Mouse (Mus musculus) ES-E14 (cell line): Measurements from ENCODE around the gene Gm44965. TPM values are rescaled to one million over a fixed set of nuclear protein-coding genes. Genes with fewer than 3 reads are reported as not detected.

Experiments
- DNase-seq: peaks from one replicate; pipeline ENCODE4 v3.0.0-alpha.2; 2013; ENCODE audit warnings: low read depth, low spot score
- H3K27ac ChIP-seq: 2 replicates; pipeline ENCODE4 v1.5.1; 2012; ENCODE audit warnings: low read depth, mild to moderate bottlenecking, low read length, moderate library complexity, mixed read lengths; ENCODE audit not compliant: poor library complexity, insufficient read depth, severe bottlenecking
- H3K36me3 ChIP-seq: 2 replicates; pipeline ENCODE4 v1.6.1; 2012; ENCODE audit warnings: mild to moderate bottlenecking, low read length, moderate library complexity, mixed read lengths; ENCODE audit not compliant: control insufficient read depth, poor library complexity, insufficient read depth, severe bottlenecking
- H3K4me1 ChIP-seq, 2 experiments: fragments of 150-350 bp in 1 of 2; sonication (generic) in 1 of 2; 2 replicates each; pipeline ENCODE4 v1.6.1; 2012; ENCODE audit warnings: low read length in 2 of 2, mild to moderate bottlenecking in 1 of 2, mixed read lengths in 1 of 2; ENCODE audit not compliant: control insufficient read depth in 2 of 2, insufficient read depth in 2 of 2, poor library complexity in 1 of 2
- H3K4me3 ChIP-seq, 2 experiments: fragments of 150-350 bp in 1 of 2; sonication (generic) in 1 of 2; 2 replicates each; pipeline ENCODE4 v1.5.1; 2012; ENCODE audit warnings: low read length in 2 of 2, low read depth in 1 of 2, mild to moderate bottlenecking in 1 of 2, mixed read lengths in 1 of 2; ENCODE audit not compliant: insufficient read depth in 1 of 2, poor library complexity in 1 of 2, severe bottlenecking in 1 of 2
- H3K9ac ChIP-seq: 2 replicates; pipeline ENCODE4 v1.6.1; 2012; ENCODE audit warnings: low read depth, mild to moderate bottlenecking, low read length, mixed read lengths; ENCODE audit not compliant: poor library complexity, insufficient read depth, severe bottlenecking
- H3K9me3 ChIP-seq: fragments of 150-350 bp; sonication (generic); 2 replicates; pipeline ENCODE4 v1.6.1; 2012; ENCODE audit warnings: low read depth, mild to moderate bottlenecking, low read length; ENCODE audit not compliant: control insufficient read depth, insufficient read depth
- CHD2 ChIP-seq: IDR thresholded peaks from 2 replicates; pipeline ENCODE4 v1.6.1; 2014; ENCODE audit warnings: mild to moderate bottlenecking, low read depth, low read length, inconsistent platforms
- HCFC1 ChIP-seq: IDR thresholded peaks from 2 replicates; pipeline ENCODE4 v1.6.1; 2012; ENCODE audit warnings: low read length, inconsistent platforms, borderline replicate concordance; ENCODE audit not compliant: insufficient read depth
- MAFK ChIP-seq: IDR thresholded peaks from 2 replicates; pipeline ENCODE4 v1.6.1; 2014; ENCODE audit warnings: mild to moderate bottlenecking, low read depth, low read length, inconsistent platforms; ENCODE audit not compliant: insufficient read depth
- ZC3H11A ChIP-seq: IDR thresholded peaks from 2 replicates; pipeline ENCODE4 v1.6.1; 2012; ENCODE audit warnings: low read depth, mild to moderate bottlenecking, inconsistent platforms, low read length, borderline replicate concordance
- ZNF384 ChIP-seq: IDR thresholded peaks from 2 replicates; pipeline ENCODE4 v1.6.1; 2012; ENCODE audit warnings: low read depth, low read length, inconsistent platforms
- in situ Hi-C, 2 experiments: fragments of 600-800 bp; cut with MboI; formaldehyde crosslinking; loops; one replicate each; pipeline ENCODE4 v1.15.1; 2025; ENCODE audit warnings: low sequenced_read_pairs in 2 of 2, inconsistent platforms in 1 of 2; ENCODE audit not compliant: unreplicated experiment in 2 of 2
- total RNA-seq: library from RNA; depleted of rRNA; stranded (reverse); fragments of 300-350 nt; gene quantifications from 2 replicates; pipeline ENCODE4 v1.2.3, GENCODE M21; 2012

The Gm44965 gene
- total RNA-seq, 1 experiment: not detected

DNA sequence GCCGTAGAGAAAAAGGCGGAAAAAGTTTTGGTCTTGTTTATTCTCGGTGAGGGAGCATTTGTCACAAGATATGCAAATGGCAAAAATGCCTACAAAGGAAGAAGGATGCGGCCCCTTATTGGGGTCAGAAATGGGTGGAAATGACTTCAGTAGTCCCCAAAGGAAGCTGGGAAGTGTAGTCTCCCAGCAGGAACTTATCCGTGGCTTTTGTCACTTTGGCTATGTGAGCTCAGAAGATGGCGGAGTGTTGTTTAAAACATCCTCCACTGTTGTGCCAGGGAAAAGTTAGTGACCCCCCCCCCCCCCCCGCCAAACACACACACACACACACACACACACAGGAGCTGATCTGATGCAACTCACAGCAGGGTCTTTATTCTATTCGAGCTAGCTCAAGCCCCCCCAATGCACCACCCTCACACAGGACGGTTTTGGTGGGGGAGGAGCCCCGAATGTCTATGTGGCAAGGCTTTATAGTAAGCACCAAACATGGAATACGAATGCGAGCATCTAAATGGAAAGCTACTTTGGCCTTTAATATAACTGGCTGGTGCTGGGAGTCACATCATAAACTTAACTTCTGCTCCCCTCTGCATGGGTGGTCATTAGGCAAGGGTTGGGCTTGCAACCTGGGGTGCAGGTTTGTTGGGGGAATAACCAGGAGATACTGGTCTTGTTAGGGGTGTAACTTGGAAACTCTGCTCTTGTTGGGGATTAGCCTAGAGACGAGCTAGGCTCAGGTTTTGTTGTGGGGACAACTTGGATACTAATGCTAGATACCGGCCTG, 38.4 kb upstream of the Gm44965 start:
- Histone ChIP-seq H3K27ac (peak overlapping the region; percentile 44; the same call in 1 of the 2 replicates), H3K4me1 (peaks cover 0 to 6% of the 10 kb centered on the region in 2 experiments; a peak in 1 of 4 replicates), H3K4me3 (peak overlapping the region; percentile 52 to 69), H3K9me3 (no peaks in the 10 kb centered on the region), H3K9ac (peak overlapping the region; percentile 66; the same call in 1 of the 2 replicates), H3K36me3 (no peaks in the 10 kb centered on the region)
- TF ChIP-seq CHD2: no peak
- peak; percentile 80 for TF ChIP-seq HCFC1
- in situ Hi-C loops: no loop called here
- DNase-seq: no peak

DNA sequence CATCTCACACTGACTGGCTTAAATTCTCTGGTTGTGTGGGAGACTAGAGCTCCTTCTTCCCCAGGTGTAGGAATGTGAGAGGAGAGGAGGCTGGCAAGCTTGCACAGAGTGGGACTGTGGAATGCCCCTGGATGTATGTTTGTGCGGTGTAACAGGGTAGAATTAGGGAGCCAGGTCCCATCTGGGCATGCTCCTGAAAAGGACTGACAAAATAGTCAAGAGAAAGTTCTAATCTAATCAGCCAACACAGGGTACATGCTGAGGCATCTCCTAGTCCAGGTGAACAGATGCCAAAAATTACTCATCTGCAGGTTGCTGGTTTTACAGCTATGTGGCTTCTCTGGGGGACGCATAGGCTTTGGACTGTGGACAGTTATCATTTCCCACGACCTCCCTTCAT, 37.8 kb upstream of the Gm44965 start:
- no peak overlapping the region for H3K9ac ChIP-seq
- no peak for DNase-seq
- no peak overlapping the region for H3K27ac ChIP-seq

DNA sequence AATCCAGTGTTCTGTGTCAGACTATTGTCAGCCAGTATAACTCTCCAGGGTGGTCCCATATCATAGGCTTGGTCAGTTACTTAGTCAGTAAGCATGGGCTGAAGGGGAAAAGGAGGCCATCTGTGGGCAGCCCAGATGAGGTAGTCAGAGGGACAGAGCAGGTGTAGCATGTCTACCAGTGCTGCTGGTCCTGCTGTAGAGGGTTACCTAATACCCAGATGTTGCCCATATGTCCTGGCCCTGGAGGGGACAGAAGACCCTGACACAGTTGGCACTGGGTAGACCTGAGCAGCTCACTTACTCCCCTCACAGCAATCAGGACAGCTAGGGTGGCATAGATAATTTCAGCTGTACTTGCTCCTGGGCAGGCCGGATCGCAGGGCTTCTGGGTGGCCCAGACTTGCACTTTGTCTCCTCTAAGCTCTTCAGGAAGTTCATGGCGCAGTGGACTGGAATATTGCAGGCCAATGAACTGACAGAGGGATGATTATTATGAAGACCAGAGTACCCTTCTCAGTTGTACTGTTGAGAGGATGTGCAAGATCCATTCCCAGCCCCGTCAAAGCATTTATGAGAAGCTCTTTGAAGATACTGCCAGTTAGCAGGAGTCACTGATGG, 27.9 kb upstream of the Gm44965 start:
- H3K36me3 ChIP-seq: no peaks in the 10 kb centered on the region
- H3K9ac ChIP-seq: no peak overlapping the region
- in situ Hi-C loops: no loop called here
- H3K27ac ChIP-seq: no peak overlapping the region
- H3K4me1 ChIP-seq: no peaks in the 10 kb centered on the region
- no peaks in the 10 kb centered on the region for H3K9me3 ChIP-seq
- no peak for TF ChIP-seq MAFK
- no peak for TF ChIP-seq ZNF384
- no peak for TF ChIP-seq CHD2
- TF ChIP-seq ZC3H11A: no peak
- no peak for TF ChIP-seq HCFC1
- DNase-seq: no peak
- no peak overlapping the region for H3K4me3 ChIP-seq

More for the DNA sequence above, 37.8 kb upstream of the Gm44965 start:
- Histone ChIP-seq H3K4me3 (no peak overlapping the region), H3K4me1 (peaks cover 0 to 6% of the 10 kb centered on the region in 2 experiments; a peak in 1 of 4 replicates), H3K36me3 (no peaks in the 10 kb centered on the region), H3K9me3 (no peaks in the 10 kb centered on the region)
- in situ Hi-C loops: no loop called here
- TF ChIP-seq ZC3H11A (no peak), CHD2 (no peak), ZNF384 (no peak), MAFK (no peak), HCFC1 (no peak)

DNA sequence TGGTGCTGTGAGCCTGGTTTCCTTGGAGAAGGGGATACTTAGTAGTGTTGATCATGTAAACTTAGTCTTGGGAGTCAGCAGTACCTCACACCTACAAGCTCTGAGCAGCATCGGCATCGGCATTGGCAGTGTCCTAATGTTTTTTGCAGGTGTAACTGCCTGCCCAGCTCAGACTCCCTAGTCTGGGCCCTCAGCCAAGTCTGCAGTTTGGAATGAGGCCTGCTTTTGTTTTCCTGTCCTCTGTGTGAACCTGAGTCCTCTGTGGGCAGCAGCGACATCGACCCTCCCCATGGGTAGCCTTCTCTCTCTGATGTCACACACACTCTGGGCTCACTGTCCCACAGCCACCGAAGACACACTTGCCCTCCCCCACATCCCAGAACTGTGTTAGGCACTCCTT, 27.4 kb upstream of the Gm44965 start:
- Histone ChIP-seq H3K9ac (no peak overlapping the region), H3K4me1 (no peaks in the 10 kb centered on the region), H3K9me3 (no peaks in the 10 kb centered on the region), H3K27ac (no peak overlapping the region; the same call in 1 of the 2 replicates), H3K4me3 (no peak overlapping the region), H3K36me3 (no peaks in the 10 kb centered on the region)
- no peak for TF ChIP-seq HCFC1
- no peak for TF ChIP-seq ZNF384
- no peak for TF ChIP-seq MAFK
- no peak for TF ChIP-seq CHD2
- TF ChIP-seq ZC3H11A: no peak
- DNase-seq: no peak
- in situ Hi-C loops: no loop called here
